Mouse (Mus musculus) large intestine, adult 2 months (tissue): ENCODE measurements around the gene Sufu. TPM values are rescaled to one million over a fixed set of nuclear protein-coding genes. Genes with fewer than 3 reads are reported as not detected.

ENCODE experiments used
- DNase-seq: peaks from one replicate; pipeline ENCODE4 v3.0.0-alpha.2; 2012; ENCODE audit warnings: low read depth, low spot score
- WGBS: fragments of 180-500 bp; shearing (Covaris S2); methylation state at CpG from one replicate; pipeline ENCODE4 v1.1.7; 2018; 5-methylcytosine and 5-hydroxymethylcytosine counted together
- polyA plus RNA-seq: library from polyadenylated mRNA; depleted of rRNA; stranded (reverse); fragments of >200 nt; gene quantifications from 2 replicates; pipeline ENCODE4 v1.2.3, GENCODE M21; 2012

Sufu gene
- polyA plus RNA-seq, 1 experiment, result 6.6 TPM

- 30% methylated on average over 3 of the region's 3 CpGs for WGBS
- no peak for DNase-seq
Observed at GRCm38 (mm10) chr19:46506372-46506717, 109.6 kb downstream of the Sufu start.

GRCm38 (mm10) chr19:46507181-46507581 is 110.5 kb downstream of the Sufu start:
- DNase-seq, result no peak
- 67% methylated on average over 8 of the region's 8 CpGs for WGBS

GRCm38 (mm10) chr19:46507806-46508205 is 111.1 kb downstream of the Sufu start:
- 21% methylated on average over 1 of the region's 1 CpGs for WGBS
- no peak for DNase-seq

- DNase-seq, result no peak
Observed at GRCm38 (mm10) chr19:46508738-46509137, 112.0 kb downstream of the Sufu start.

GRCm38 (mm10) chr19:46509202-46509601 is 112.5 kb downstream of the Sufu start:
- DNase-seq, result no peak
- 33% methylated on average over 3 of the region's 3 CpGs for WGBS

More at GRCm38 (mm10) chr19:46508738-46509137, 112.0 kb downstream of the Sufu start:
- 43% methylated on average over 3 of the region's 3 CpGs for WGBS

- WGBS, result 48% methylated on average over 4 of the region's 4 CpGs
- no peak for DNase-seq
Observed at GRCm38 (mm10) chr19:46509736-46510135, 113.0 kb downstream of the Sufu start.

- WGBS, result 29% methylated on average over 5 of the region's 5 CpGs
- DNase-seq, result no peak
Observed at GRCm38 (mm10) chr19:46510401-46510800, 113.7 kb downstream of the Sufu start.

GRCm38 (mm10) chr19:46510824-46511223 is 114.1 kb downstream of the Sufu start:
- no peak for DNase-seq
- 33% methylated on average over 3 of the region's 3 CpGs for WGBS

- 76% methylated on average over 10 of the region's 10 CpGs for WGBS
- DNase-seq, result no peak
Observed at GRCm38 (mm10) chr19:46511263-46511662, 114.6 kb downstream of the Sufu start.

GRCm38 (mm10) chr19:46514387-46514786 is 117.7 kb downstream of the Sufu start:
- no peak for DNase-seq
- 81% methylated on average over 12 of the region's 12 CpGs for WGBS

- no peak for DNase-seq
- WGBS, result 90% methylated on average over 24 of the region's 24 CpGs
Observed at GRCm38 (mm10) chr19:46515287-46515821, 118.7 kb downstream of the Sufu start.

- no peak for DNase-seq
Observed at GRCm38 (mm10) chr19:46516667-46517528, 120.2 kb downstream of the Sufu start.

GRCm38 (mm10) chr19:46517529-46518351 is 121.0 kb downstream of the Sufu start:
- 11% methylated on average over 14 of the region's 14 CpGs for WGBS
- no peak for DNase-seq

More at GRCm38 (mm10) chr19:46516667-46517528, 120.2 kb downstream of the Sufu start:
- WGBS, result 59% methylated on average over 3 of the region's 3 CpGs

- WGBS, result 0% methylated on average over 13 of the region's 13 CpGs
- no peak for DNase-seq
Observed at GRCm38 (mm10) chr19:46518352-46518787, 121.7 kb downstream of the Sufu start.

- DNase-seq, result no peak
- WGBS, result 45% methylated on average over 5 of the region's 5 CpGs
Observed at GRCm38 (mm10) chr19:46518828-46519621, 122.3 kb downstream of the Sufu start.

GRCm38 (mm10) chr19:46521698-46522097 is 125.0 kb downstream of the Sufu start:
- no peak for DNase-seq

- WGBS, result 55% methylated on average over 15 of the region's 15 CpGs
- no peak for DNase-seq
Observed at GRCm38 (mm10) chr19:46522433-46523044, 125.8 kb downstream of the Sufu start.

- DNase-seq, result no peak
Observed at GRCm38 (mm10) chr19:46523131-46523479, 126.4 kb downstream of the Sufu start.

GRCm38 (mm10) chr19:46523480-46524151 is 126.9 kb downstream of the Sufu start:
- no peak for DNase-seq
- WGBS, result 52% methylated on average over 20 of the region's 20 CpGs
